Mouse (Mus musculus) layer of hippocampus, adult 9-11 months (tissue): ENCODE results near the gene Lhx6.

Experiments
- DNase-seq: peaks from one replicate; pipeline ENCODE4 v3.0.0; 2022

Gene Lhx6

DNA sequence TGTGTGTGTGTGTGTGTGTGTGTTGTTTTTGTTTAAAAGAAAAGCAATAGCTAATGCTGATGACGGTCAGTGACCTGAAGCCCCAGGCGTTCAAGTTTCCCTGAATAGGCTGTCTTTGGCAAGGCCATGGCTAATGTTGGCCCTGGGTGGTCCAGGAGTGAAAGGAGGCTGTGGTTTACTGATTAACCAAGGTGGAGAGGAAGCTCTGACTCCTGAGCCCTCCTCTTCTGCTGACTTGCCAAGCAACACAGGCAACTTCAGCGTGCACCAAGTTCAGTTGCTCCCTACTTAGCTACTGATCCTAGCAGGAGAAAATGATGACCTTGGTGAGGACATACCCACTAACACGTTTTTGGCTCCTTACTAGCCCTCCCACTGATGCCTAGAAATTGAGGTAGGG, 12.5 kb downstream of the Lhx6 start:
- no peak for DNase-seq

GRCm38 (mm10) chr2:36090853-36091741, 14.1 kb downstream of the Lhx6 start:
- DNase-seq: no peak

GRCm38 (mm10) chr2:36089190-36089589, 16.0 kb downstream of the Lhx6 start:
- no peak for DNase-seq

- DNase-seq: no peak
These were observed 20.2 kb downstream of the Lhx6 start for GRCm38 (mm10) chr2:36085041-36085440.

DNA sequence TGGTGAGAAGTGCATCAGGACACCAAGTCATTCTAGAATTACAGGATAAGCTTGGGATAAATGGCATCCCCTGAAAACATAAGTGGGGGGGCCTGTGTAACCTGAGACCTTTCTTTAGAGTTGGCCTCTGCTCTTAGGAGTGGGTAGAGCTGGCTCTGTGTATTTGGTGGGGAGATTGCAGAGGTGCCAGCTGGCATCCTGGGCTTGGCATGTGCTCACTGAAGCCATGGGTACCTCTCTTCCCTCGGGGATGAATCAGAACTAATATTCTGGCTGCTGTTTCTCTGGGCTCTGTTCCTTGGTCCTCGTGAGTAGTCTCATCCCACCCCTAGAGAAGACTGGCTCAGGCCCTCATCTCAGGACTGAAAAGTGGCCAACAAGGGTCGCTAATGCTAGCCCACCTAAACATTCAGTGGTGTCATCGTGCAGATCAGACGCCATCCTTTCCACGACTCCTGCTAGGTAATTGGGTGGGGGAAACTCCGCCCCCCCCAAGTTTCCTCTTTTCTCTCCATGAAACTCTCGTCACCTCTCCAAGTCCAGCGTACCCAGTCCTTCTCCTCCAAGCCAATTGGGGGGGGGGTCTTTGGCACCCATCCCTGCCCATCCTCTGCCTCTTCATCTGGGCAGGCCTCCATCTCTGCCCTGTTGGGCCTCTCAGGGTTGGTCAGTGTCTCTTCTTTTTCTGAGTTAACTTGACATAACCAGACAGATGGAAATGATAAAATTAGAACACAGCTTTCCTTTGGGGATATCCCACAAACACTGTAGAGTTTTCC, 22.2 kb downstream of the Lhx6 start:
- DNase-seq: no peak

GRCm38 (mm10) chr2:36081446-36081845, 23.8 kb downstream of the Lhx6 start:
- DNase-seq: no peak

DNA sequence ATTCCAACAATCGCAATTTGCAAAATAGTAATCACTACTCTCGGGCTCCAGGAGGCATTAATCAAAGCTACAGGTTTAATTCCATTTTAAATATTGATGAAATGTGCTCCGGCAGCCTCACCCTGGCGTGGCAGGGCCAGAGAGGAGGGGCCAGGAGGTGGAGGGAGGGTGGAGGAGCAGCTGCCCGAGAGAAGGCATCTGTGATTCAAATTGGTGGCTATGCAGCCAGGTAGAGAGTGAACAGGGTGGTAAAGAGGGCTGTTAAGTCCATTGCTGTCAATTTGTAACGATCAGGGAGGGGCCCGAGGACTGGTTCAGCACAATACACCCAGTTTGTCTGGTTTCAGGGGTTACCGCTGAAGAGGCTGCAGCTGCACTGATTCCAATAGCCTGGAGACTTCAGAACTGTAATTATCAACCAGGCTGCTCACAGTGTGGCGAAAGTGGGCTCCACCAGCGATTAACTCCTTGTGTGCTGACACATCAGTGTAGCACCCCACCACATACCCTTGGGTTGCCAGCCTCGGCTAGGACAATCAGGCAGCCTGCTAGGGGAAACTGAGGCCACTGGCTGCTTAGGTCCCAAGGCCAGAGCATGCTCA, 27.9 kb downstream of the Lhx6 start:
- no peak for DNase-seq

DNA sequence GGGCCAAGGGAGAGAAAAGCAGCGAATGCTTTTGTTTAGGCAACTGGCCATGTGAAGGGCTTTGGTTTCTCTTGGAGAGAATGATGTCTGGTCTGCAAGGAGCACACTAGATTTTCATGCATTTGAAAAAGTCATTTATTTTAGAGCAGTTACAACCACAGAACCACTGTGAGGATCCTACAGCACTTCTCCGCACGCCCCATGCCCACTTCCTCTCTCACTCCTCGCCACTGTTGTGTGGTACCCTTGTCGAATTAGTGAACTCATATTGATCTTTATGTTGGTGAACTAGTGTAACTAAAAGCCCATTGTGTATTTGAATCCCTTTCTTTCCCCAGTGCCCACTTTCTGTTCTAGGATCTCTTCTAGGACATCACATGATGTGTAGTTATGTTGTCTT, 30.0 kb downstream of the Lhx6 start:
- no peak for DNase-seq

DNA sequence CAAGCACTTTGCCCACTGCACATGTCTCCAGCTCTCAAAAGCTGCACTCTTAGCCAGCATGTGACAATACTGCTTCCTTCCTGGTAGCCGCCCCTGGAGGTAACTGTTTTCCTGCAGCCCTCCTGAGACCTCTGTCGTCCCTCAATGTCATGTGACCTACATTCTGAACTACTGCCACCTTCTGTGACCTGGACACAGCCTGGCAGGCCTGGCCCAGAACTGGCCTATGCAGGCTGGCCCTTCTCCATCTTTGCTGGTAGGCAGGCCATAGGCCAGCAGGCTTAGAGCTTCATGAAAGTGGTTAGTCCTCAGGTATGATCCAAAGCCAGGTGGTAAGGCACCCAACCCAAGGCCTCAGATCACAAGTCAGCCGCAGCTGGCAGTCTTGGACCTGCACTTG, 31.4 kb downstream of the Lhx6 start:
- no peak for DNase-seq

- DNase-seq: no peak
These were observed 33.4 kb downstream of the Lhx6 start for GRCm38 (mm10) chr2:36071660-36072305.

GRCm38 (mm10) chr2:36067132-36067531, 38.1 kb downstream of the Lhx6 start:
- no peak for DNase-seq

DNA sequence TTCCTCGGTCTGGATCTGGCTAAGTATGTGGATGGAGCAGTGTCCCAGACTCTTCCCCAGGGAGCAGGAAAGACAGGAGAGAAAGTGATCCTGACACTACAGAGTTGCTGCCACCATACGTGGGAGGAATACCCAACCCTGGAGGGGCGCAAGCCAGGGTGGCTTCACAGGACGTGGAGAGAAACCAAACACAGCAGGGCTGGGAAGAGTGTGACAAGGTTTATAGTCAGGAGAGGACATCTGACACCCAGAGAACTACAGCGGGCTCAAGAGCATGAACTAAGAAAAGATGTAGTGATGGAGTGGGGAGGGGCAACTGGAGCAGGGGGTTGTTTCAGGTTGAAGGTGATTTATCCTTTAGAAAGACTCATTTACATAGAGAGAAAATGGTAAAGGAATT, 43.8 kb downstream of the Lhx6 start:
- DNase-seq: no peak

- DNase-seq: no peak
These were observed 49.0 kb downstream of the Lhx6 start for GRCm38 (mm10) chr2:36056248-36056647.

DNA sequence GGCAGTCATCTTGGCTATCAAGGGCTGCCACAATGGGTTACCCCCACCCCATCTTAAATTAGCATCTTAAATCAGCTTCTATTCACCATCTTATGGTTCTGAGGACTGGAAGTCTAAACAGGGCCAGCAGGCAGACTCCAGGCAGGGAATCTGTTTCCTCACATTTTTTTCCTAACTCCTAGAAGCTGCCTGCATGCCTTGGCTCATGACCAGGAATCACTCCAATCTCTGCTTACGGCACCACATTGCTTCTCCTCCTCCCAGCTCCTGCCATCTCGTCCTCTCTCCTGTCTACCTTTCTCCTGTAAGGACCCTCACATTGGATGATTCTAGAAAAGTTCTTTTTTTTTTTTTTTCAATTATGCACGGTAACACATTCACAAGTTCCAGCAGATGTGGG, 52.0 kb downstream of the Lhx6 start:
- peak; percentile 23 for DNase-seq

DNA sequence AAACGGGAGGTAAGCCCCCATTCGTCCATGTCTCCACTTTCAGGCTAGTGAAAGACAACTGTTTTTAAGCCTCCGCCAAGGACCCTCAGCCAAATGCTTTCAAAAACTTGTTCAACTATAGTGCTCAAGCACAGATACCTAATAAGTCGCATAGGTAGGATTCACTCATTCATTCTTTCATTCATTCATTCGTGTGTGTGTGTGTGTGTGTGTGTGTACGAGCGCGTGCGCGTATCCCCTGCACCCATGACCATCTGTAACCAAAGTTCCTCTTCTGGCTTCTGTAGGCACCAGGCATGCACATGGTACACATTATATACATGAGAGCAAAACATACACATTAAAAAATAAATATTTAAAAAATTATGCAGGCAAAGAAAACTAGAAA, 55.6 kb downstream of the Lhx6 start:
- no peak for DNase-seq

GRCm38 (mm10) chr2:36048748-36049566, 56.3 kb downstream of the Lhx6 start, which contains the start of the genes Ndufa8 and Morn5:
Ndufa8 (minus strand) TSS chr2:36049406.
Morn5 (plus strand) TSS chr2:36049458.
- DNase-seq: peak; percentile 96

DNA sequence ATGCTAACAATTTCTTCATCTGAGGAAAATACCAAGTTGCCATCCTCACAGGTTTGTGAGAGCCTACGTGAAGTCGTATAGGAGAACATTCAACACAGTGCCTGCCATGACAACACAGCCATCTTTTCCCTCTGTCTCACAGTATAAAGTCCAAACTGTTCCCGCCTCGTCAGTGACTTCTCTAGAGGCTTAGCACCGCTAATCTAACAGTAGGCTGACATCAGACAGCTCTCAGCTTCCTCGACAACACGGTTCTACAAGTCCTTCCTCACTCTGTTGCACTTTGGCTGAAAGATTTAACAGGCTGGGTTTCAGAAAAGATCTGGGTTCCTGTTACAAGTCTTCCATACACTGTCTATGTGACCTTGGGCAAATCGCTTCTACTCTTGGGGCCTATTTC, 57.0 kb downstream of the Lhx6 start:
- DNase-seq: no peak

DNA sequence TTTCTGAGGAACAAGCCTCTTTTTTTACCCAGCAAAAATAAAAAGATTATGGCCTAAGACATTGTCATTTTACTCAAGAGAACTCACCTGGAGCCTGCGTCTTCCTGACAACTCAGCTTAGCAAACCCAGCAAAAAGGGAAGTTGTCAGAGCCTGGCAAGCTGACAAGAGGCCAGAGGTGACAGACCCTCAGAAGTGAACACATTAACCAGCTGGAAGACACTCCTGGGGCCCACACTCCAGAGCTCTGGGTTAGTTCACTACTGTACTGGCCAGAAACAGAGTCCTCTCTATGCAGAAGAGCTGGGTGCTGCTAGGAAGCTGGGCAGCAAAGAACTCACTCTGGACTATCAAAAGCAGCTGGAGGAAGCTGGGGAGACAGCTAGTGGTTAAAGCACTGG, 64.3 kb downstream of the Lhx6 start:
- no peak for DNase-seq

GRCm38 (mm10) chr2:36039297-36039985, 65.8 kb downstream of the Lhx6 start:
- DNase-seq: no peak

- DNase-seq: no peak
These were observed 69.7 kb downstream of the Lhx6 start for GRCm38 (mm10) chr2:36035413-36036081.

DNA sequence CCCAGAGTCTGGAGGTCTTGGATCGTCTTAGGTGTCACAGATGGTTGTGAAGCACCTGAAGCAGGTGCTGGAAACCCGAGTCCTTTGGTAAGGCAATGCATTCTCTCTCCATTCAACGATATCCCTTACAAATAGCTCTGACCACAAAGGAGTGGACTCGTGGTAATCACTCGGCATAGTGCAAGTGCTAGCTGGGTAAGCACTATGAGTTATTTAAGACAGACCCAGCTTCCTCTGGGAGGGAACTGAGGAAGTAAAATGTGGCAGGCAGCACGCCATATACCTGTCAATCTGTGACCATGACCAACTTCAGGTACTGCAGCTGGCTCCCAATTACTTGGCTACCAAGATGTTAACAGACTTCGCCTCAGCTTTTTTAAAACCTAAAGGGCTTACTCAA, 70.3 kb downstream of the Lhx6 start:
- DNase-seq: no peak
